Mouse (Mus musculus) cerebellum, postnatal 4 days (tissue): ENCODE data around the gene Ctrl.
A peak's percentile ranks its signal among the peaks of the same experiment; 100 is the strongest.

Experiments
- DNase-seq, 2 experiments: peaks; one replicate each; pipeline ENCODE4 v3.0.0; 2022; ENCODE audit warnings: low spot score in 2 of 2, mixed read lengths in 1 of 2

Gene Ctrl

GRCm38 (mm10) chr8:105937496-105938305, 4.0 kb upstream of the Ctrl start:
- no peak for DNase-seq

DNA sequence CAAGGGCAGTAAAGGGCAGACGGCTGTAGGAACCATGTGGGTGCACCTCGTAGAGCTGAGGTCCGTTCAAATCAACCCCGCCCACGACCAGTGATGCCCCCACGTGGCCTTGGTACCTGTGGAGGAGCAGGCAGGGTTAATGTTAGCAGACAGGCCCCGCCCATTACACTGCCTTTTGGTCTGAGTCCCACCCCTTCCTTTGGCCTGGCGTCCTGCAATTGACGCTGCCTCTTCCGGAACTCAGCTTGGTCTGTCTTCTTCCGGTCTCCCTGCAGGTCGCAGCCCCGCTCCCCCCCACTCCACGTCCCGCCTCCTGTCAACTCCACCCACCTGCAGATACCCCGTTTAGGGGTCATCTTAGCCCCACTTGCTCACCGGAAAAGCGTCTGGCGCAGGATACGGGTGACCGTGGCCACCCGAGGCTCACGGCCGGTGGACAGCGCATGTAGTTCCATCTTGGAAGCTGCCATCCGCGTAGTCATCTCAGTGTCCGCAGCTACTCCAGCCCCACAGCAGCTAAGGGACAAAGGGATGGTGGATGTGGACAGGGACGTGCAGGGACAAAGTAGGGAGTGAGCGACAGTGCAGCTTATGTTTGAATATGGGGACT, 3.3 kb upstream of the Ctrl start:
- peak; percentile 73 to 82 for DNase-seq

DNA sequence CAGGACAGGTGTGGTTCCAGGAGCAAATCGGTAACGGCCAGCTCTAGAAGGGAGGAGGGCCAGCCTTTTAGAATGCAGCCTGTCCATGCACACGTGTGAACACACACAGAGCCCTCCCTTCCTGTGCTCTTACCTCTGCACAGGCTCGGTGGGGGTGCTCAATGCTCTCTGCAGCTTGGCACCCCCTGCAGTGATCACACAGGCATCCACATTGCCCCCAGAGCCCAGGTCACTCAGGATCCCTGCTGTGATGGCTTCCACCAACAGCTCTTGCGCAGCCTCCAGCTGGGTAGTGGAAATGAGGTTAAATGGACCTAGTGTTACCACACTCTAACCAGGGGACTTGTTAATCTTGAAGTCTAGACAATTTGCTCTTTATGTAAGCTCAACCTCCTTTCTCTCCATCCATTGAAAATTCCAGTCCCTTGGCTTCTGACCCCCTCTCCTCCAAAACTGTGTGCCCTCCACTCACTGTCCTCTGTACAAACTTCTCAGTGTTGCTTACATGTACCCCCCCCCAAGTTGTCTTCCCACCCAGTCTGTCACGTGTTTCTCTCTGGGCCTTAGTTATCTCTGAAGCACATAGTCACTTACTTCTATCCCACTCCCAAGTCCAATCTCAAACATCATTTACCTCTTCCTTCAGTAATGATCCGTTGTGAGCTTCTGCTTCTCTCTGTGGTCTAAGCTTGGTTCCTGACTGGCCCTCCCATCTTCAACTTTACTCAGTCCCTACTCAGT, 2.4 kb upstream of the Ctrl start:
- DNase-seq = no peak

- DNase-seq = no peak
Observed at GRCm38 (mm10) chr8:105935105-105935504, 1.4 kb upstream of the Ctrl start.

GRCm38 (mm10) chr8:105932525-105932924, 1.1 kb downstream of the Ctrl start:
- no peak for DNase-seq

DNA sequence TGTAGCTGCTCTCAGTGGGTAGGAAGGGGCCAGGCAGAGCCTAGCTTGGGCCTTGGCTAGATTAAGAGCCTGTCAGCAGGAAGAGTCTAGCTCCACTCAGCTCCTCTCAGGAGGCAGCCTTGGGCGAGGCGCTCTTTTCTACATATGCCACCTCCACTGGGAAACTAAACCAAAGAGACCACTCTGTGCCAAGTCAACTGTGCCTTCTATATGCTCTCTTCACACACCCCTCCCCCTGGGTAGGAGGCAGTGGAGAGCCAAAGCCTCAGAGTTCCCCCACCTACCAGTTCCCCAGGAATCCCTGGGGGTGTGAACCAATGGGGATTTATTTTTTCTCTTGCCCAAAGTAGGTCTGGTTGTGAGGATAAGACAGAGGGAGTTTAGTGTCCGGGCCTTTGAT, 2.4 kb downstream of the Ctrl start:
- no peak for DNase-seq

DNA sequence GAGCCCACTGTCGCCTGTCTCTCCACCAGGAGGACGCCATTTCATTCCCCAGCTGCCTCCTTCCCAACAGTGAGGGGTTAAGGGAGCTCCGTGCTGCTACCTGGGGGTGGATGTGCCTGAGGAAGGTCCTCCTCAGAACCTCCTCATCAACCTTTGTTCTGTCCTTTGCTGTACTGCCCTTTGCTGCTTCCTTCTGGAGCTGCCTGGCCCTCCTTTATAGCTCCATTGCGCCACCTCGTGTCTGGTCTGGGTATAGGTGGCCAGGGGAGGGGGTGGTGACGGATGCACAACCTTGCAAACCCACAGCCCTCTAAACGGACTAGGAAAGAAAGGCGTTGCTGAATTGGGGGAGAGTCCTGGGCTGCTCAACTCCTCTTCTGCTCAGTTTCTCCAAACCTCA, 3.1 kb downstream of the Ctrl start:
- DNase-seq = peak; percentile 79 to 93

GRCm38 (mm10) chr8:105925123-105925522, 8.5 kb downstream of the Ctrl start:
- DNase-seq = no peak

DNA sequence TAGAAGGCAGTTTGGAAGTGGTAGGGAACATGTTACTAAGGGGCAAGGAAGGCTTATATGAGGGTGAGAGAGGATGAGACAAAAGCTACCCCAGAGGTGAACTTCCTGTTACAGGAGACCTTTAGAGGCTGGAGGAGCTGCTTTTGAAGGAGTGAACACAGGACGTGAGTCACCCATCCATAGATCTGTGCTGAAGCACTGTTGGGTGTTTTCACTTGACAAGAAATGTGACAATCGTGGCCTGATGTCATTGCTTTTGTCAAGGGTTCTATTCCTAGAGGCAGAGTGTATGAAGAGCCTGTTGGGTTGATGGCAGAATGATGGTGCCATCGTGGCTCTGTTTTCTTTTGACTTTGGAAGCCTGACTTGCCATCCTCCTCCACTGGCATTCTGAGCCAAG, 14.3 kb downstream of the Ctrl start:
- no peak for DNase-seq

GRCm38 (mm10) chr8:105900941-105901616, 32.6 kb downstream of the Ctrl start:
- no peak for DNase-seq

DNA sequence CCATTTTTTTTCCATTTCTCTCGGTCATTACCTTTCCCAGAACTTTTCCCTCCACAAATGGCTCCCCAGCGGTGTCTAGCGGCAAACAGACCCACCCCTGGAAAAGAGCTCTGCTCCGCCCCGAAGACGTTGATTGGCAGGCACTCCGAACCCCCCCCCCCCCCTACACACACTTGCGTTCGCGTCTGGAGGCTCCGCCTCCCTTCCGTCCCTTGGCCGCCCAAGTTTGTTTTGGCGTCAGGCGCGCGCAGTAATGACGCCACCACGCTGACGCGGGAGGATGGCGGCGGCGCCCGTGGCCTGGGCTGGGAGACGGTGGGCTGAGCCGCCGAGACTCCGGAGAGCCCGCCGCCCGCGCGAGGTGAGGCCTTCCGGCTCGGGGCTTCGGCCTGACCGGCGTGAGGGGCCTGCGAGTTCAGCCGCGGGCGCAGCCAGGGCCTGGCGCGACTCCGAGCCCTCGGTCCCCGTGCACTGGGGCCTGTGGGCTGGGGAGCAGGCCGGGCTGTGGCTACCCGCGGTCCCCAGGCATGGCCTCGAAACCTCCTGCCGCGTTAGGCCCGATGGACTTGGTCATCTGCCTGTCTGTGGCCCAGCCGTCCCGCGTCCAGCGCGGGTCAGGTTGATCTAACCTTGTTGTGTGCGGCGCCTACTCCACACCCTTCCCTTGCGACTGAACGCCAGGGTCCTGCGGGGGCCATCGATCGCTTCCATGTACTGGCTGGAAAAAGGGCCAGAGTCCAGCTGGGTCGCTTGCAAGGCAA, 33.3 kb downstream of the Ctrl start, which contains the start of gene Pskh1:
Gene Pskh1, plus strand, starts transcription at position 262 of the 761 bp plus-strand sequence.
- peak; percentile 91 to 95 for DNase-seq

- no peak for DNase-seq
Observed at GRCm38 (mm10) chr8:105897801-105898480, 35.7 kb downstream of the Ctrl start.

- DNase-seq = peak; percentile 43 to 69
Observed at GRCm38 (mm10) chr8:105893339-105893738, 40.3 kb downstream of the Ctrl start, which contains the start of gene Nrn1l. Nrn1l (plus strand) TSS chr8:105893567.

- no peak for DNase-seq
Observed at GRCm38 (mm10) chr8:105892432-105892831, 41.2 kb downstream of the Ctrl start.

GRCm38 (mm10) chr8:105890870-105891269, 42.8 kb downstream of the Ctrl start:
- DNase-seq = no peak

DNA sequence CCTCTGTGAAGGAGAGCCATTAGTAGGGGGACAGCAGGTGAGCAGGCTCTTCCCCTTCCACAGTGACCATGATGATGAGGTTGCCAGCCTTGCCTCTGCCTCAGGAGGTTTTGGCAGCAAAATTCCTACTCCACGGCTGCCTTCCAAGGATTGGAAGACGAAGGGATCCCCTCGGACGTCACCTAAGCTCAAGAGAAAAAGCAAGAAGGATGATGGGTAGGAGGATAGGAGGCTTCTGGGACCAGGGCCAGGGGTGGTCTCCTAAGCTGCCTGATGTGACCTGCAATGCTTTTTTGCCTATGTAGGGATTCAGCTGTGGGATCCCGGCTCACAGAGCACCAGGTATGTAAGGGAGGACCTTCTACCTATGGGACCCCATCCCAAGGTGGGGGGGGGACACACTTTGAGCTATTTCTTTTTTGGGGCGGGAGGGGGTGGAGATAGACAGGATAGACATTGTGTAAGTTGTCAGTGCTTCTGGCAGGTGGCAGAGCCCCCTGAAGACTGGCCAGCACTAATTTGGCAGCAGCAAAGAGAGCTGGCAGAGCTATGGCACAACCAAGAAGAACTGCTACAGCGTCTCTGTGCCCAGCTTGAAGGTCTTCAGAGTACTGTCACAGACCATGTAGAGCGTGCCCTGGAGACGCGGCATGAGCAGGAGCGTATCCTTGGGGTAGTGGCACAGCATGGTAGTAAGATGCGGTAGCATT, 43.8 kb downstream of the Ctrl start:
- no peak for DNase-seq
